Mouse (Mus musculus): Measurements from ENCODE around the gene Cep295nl.
A peak's percentile ranks its signal among the peaks of the same experiment; 100 is the strongest.

Cep295nl gene

GRCm38 (mm10) chr11:118355640-118356039 lies 13.3 kb upstream of the Cep295nl start, which contains the start of gene Timp2:
TSS of gene Timp2 (minus strand) at chr11:118355740.
- DNase-seq (ENCODE audit: inconsistent age in 2 of 2, low spot score in 1 of 2), result no peak

GRCm38 (mm10) chr11:118355205-118355604 lies 12.9 kb upstream of the Cep295nl start:
- peak; percentile 90 to 93 for DNase-seq (ENCODE audit: inconsistent age in 2 of 2, low spot score in 1 of 2)

- DNase-seq (ENCODE audit: inconsistent age in 2 of 2, low spot score in 1 of 2), result peak in 1 of 2 experiments; percentile 50
Observed at GRCm38 (mm10) chr11:118354636-118355191, 12.4 kb upstream of the Cep295nl start.

- no peak for DNase-seq (ENCODE audit: inconsistent age in 2 of 2, low spot score in 1 of 2)
Observed at GRCm38 (mm10) chr11:118349494-118349893, 7.2 kb upstream of the Cep295nl start.

- peak in 1 of 2 experiments; percentile 56 for DNase-seq (ENCODE audit: inconsistent age in 2 of 2, low spot score in 1 of 2)
Observed at GRCm38 (mm10) chr11:118348877-118349276, 6.6 kb upstream of the Cep295nl start.

GRCm38 (mm10) chr11:118348419-118348818 lies 6.1 kb upstream of the Cep295nl start:
- no peak for DNase-seq (ENCODE audit: inconsistent age in 2 of 2, low spot score in 1 of 2)

- DNase-seq (ENCODE audit: inconsistent age in 2 of 2, low spot score in 1 of 2), result no peak
Observed at GRCm38 (mm10) chr11:118347911-118348310, 5.6 kb upstream of the Cep295nl start.

GRCm38 (mm10) chr11:118347391-118347790 lies 5.1 kb upstream of the Cep295nl start:
- DNase-seq (ENCODE audit: inconsistent age in 2 of 2, low spot score in 1 of 2), result no peak

GRCm38 (mm10) chr11:118346395-118347096 lies 4.2 kb upstream of the Cep295nl start:
- DNase-seq (ENCODE audit: inconsistent age in 2 of 2, low spot score in 1 of 2), result no peak

GRCm38 (mm10) chr11:118345693-118346092 lies 3.4 kb upstream of the Cep295nl start:
- DNase-seq (ENCODE audit: inconsistent age in 2 of 2, low spot score in 1 of 2), result no peak

- no peak for DNase-seq (ENCODE audit: inconsistent age in 2 of 2, low spot score in 1 of 2)
Observed at GRCm38 (mm10) chr11:118343629-118344028, 1.3 kb upstream of the Cep295nl start.

- no peak for DNase-seq (ENCODE audit: inconsistent age in 2 of 2, low spot score in 1 of 2)
Observed at GRCm38 (mm10) chr11:118337491-118338168, 4.7 kb downstream of the Cep295nl start.

- no peak for DNase-seq (ENCODE audit: inconsistent age in 2 of 2, low spot score in 1 of 2)
Observed at GRCm38 (mm10) chr11:118333431-118333830, 8.9 kb downstream of the Cep295nl start.

GRCm38 (mm10) chr11:118332376-118332775 lies 9.9 kb downstream of the Cep295nl start:
- peak; percentile 46 to 69 for DNase-seq (ENCODE audit: inconsistent age in 2 of 2, low spot score in 1 of 2)

GRCm38 (mm10) chr11:118330777-118331176 lies 11.5 kb downstream of the Cep295nl start:
- no peak for DNase-seq (ENCODE audit: inconsistent age in 2 of 2, low spot score in 1 of 2)

- no peak for DNase-seq (ENCODE audit: inconsistent age in 2 of 2, low spot score in 1 of 2)
Observed at GRCm38 (mm10) chr11:118330361-118330760, 11.9 kb downstream of the Cep295nl start.

GRCm38 (mm10) chr11:118328947-118329346 lies 13.4 kb downstream of the Cep295nl start:
- DNase-seq (ENCODE audit: inconsistent age in 2 of 2, low spot score in 1 of 2), result no peak

GRCm38 (mm10) chr11:118328511-118328910 lies 13.8 kb downstream of the Cep295nl start:
- DNase-seq (ENCODE audit: inconsistent age in 2 of 2, low spot score in 1 of 2), result no peak

GRCm38 (mm10) chr11:118326991-118327971 lies 15.0 kb downstream of the Cep295nl start:
- DNase-seq (ENCODE audit: inconsistent age in 2 of 2, low spot score in 1 of 2), result peak; percentile 60 to 73

- no peak for DNase-seq (ENCODE audit: inconsistent age in 2 of 2, low spot score in 1 of 2)
Observed at GRCm38 (mm10) chr11:118326491-118326890, 15.8 kb downstream of the Cep295nl start.

- no peak for DNase-seq (ENCODE audit: inconsistent age in 2 of 2, low spot score in 1 of 2)
Observed at GRCm38 (mm10) chr11:118324541-118324940, 17.8 kb downstream of the Cep295nl start.

Data from adrenal gland, adult (tissue).